Mouse (Mus musculus) MEL (cell line): ENCODE results near the gene Sptlc2.

Source experiments
- CHD2 ChIP-seq: IDR thresholded peaks from 2 replicates; pipeline ENCODE4 v1.6.1; 2011; ENCODE audit warnings: low read length, improper control_type of control experiment
- CTCF ChIP-seq, 3 experiments: IDR thresholded peaks in 2 of 3; conservative IDR thresholded peaks in 1 of 3; 2 replicates each; pipeline ENCODE4 v1.5.1; 2011 to 2012; ENCODE audit warnings: low read length in 3 of 3, low read depth in 2 of 3, mild to moderate bottlenecking in 2 of 3, improper control_type of control experiment in 1 of 3, inconsistent platforms in 1 of 3, mixed read lengths in 1 of 3, moderate library complexity in 1 of 3; ENCODE audit not compliant: control insufficient read depth in 1 of 3, insufficient read depth in 1 of 3, poor library complexity in 1 of 3, severe bottlenecking in 1 of 3
- E2F4 ChIP-seq: IDR thresholded peaks from 2 replicates; pipeline ENCODE4 v1.6.1; 2011; ENCODE audit warnings: low read depth, low read length, improper control_type of control experiment, borderline replicate concordance
- EP300 ChIP-seq, 2 experiments: IDR thresholded peaks; 2 replicates each; pipeline ENCODE4 v1.6.1; 2011; ENCODE audit warnings: improper control_type of control experiment in 2 of 2, low read length in 2 of 2, low read depth in 1 of 2, mild to moderate bottlenecking in 1 of 2
- GABPA ChIP-seq: IDR thresholded peaks from 2 replicates; pipeline ENCODE4 v1.6.1; 2012; ENCODE audit warnings: low read depth, mild to moderate bottlenecking, inconsistent platforms, low read length, improper control_type of control experiment, moderate library complexity
- MXI1 ChIP-seq: IDR thresholded peaks from 2 replicates; pipeline ENCODE4 v1.6.1; 2011; ENCODE audit warnings: mild to moderate bottlenecking, low read depth, low read length, improper control_type of control experiment
- POLR2A ChIP-seq, 2 experiments: IDR thresholded peaks; 2 replicates each; pipeline ENCODE4 v1.6.1; 2011 to 2012; ENCODE audit warnings: low read length in 2 of 2, mild to moderate bottlenecking in 2 of 2, control low read depth in 1 of 2, improper control_type of control experiment in 1 of 2, low read depth in 1 of 2, moderate library complexity in 1 of 2; ENCODE audit not compliant: control insufficient read depth in 1 of 2, insufficient read depth in 1 of 2, poor library complexity in 1 of 2
- POLR2AphosphoS2 ChIP-seq: IDR thresholded peaks from 2 replicates; pipeline ENCODE4 v1.6.1; 2011; ENCODE audit warnings: low read length, improper control_type of control experiment
- RAD21 ChIP-seq: IDR thresholded peaks from 2 replicates; pipeline ENCODE4 v1.6.1; 2011; ENCODE audit warnings: mild to moderate bottlenecking, low read depth, low read length, improper control_type of control experiment
- ZC3H11A ChIP-seq: IDR thresholded peaks from 2 replicates; pipeline ENCODE4 v1.6.1; 2012; ENCODE audit warnings: low read depth, mild to moderate bottlenecking, inconsistent platforms, low read length, improper control_type of control experiment

DNA sequence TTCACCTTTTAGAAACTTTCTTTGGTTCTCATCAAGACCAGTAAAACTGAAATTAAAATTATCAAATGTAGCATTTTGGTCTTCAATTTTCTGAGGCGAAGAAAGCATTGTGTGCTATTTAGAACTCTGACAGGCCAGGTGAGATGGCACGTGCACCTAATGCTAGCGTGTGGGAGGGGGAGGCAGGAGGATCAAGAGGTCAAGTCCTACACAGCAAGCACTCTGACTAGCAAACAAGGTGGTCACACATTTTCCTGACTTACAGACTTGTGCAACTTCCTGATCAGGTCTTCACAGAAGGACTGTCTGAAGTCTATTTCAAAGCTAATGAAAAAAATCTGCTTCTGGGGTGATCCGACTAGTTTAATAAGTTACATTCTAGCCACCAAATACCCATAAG, 50.1 kb downstream of the Sptlc2 start:
- TF ChIP-seq MXI1 (no peak), POLR2AphosphoS2 (no peak), CTCF (IDR thresholded peaks at IDR 0.05 in 2 of 3, conservative IDR thresholded peaks at IDR 0.05 in 1 of 3; ENCODE audit: control insufficient read depth in 1 of 3, insufficient read depth in 1 of 3, low read depth in 2 of 3, low read length in 3 of 3, poor library complexity in 1 of 3, severe bottlenecking in 1 of 3) (no peak), EP300 (IDR thresholded peaks at IDR 0.05; ENCODE audit: low read depth in 1 of 2, low read length in 2 of 2) (no peak), E2F4 (no peak), POLR2A (IDR thresholded peaks at IDR 0.05; ENCODE audit: control insufficient read depth in 1 of 2, insufficient read depth in 1 of 2, low read depth in 1 of 2, low read length in 2 of 2, poor library complexity in 1 of 2) (no peak), ZC3H11A (no peak), GABPA (no peak), CHD2 (no peak), RAD21 (no peak)
